Mouse (Mus musculus) neutrophil, adult 5-6 weeks (primary cell): ENCODE results near the gene Nfic. TPM values are rescaled to one million over a fixed set of nuclear protein-coding genes. Genes with fewer than 3 reads are reported as not detected.

Experiments
- ATAC-seq: fragments of 151-379, 151-347 bp; 2 replicates; pipeline ENCODE4 v1.8.0; 2017; ENCODE audit warnings: mild to moderate bottlenecking, moderate TSS enrichment; ENCODE audit not compliant: insufficient number of reproducible peaks, poor library complexity, low FRiP score, severe bottlenecking; ENCODE audit errors: extremely low read depth
- total RNA-seq: library from RNA; stranded (forward); fragments of 200-1000 nt; gene quantifications from 2 replicates; pipeline ENCODE4 v1.2.3, GENCODE M21; 2017

The Nfic gene
- total RNA-seq, 1 experiment from 2014 or later = 8.3 TPM

- no peak for ATAC-seq
These were observed 32.6 kb upstream of the Nfic start for GRCm38 (mm10) chr10:81488081-81488480.

GRCm38 (mm10) chr10:81486496-81486895 is 31.1 kb upstream of the Nfic start:
- no peak for ATAC-seq

- ATAC-seq = no peak
These were observed 30.1 kb upstream of the Nfic start for GRCm38 (mm10) chr10:81485479-81486018.

GRCm38 (mm10) chr10:81485060-81485449 is 29.6 kb upstream of the Nfic start:
- no peak for ATAC-seq

- ATAC-seq = no peak
These were observed 29.1 kb upstream of the Nfic start for GRCm38 (mm10) chr10:81484441-81485059.

- ATAC-seq = no peak
These were observed 28.5 kb upstream of the Nfic start for GRCm38 (mm10) chr10:81483983-81484382.

- no peak; the same call in 1 of the 2 replicates for ATAC-seq
These were observed 27.1 kb upstream of the Nfic start, which contains the start of gene Celf5 for GRCm38 (mm10) chr10:81482533-81482889. Gene Celf5 (minus strand): TSS chr10:81482709.

- ATAC-seq = no peak
These were observed 26.4 kb upstream of the Nfic start for GRCm38 (mm10) chr10:81481605-81482532.

GRCm38 (mm10) chr10:81474461-81474860 is 19.0 kb upstream of the Nfic start:
- ATAC-seq = no peak

- no peak for ATAC-seq
These were observed 17.6 kb upstream of the Nfic start for GRCm38 (mm10) chr10:81473003-81473451.

GRCm38 (mm10) chr10:81472403-81473002 is 17.1 kb upstream of the Nfic start:
- ATAC-seq = no peak

GRCm38 (mm10) chr10:81470454-81470853 is 15.0 kb upstream of the Nfic start:
- ATAC-seq = no peak

- ATAC-seq = no peak
These were observed 13.8 kb upstream of the Nfic start for GRCm38 (mm10) chr10:81469253-81469652.

- no peak for ATAC-seq
These were observed 12.3 kb upstream of the Nfic start for GRCm38 (mm10) chr10:81467670-81468235.

- ATAC-seq = no peak
These were observed 11.4 kb upstream of the Nfic start for GRCm38 (mm10) chr10:81466881-81467280.

GRCm38 (mm10) chr10:81466066-81466465 is 10.6 kb upstream of the Nfic start:
- ATAC-seq = no peak

- ATAC-seq = no peak
These were observed 9.8 kb upstream of the Nfic start for GRCm38 (mm10) chr10:81465265-81465645.

GRCm38 (mm10) chr10:81464405-81465264 is 9.2 kb upstream of the Nfic start:
- ATAC-seq = no peak
